Mouse (Mus musculus) thymus, adult 2 months (tissue): ENCODE measurements around the gene Tmem258.

ENCODE experiments used
- CTCF ChIP-seq: fragments of 200-500 bp; IDR thresholded peaks from 2 replicates; pipeline ENCODE4 v1.5.1; 2012; ENCODE audit warnings: mild to moderate bottlenecking, control low read depth, low read length, moderate library complexity, borderline replicate concordance; ENCODE audit not compliant: control insufficient read depth, poor library complexity, insufficient read depth; ENCODE audit errors: extremely low read depth
- POLR2A ChIP-seq: fragments of 200-500 bp; IDR thresholded peaks from 2 replicates; pipeline ENCODE4 v1.6.1; 2012; ENCODE audit warnings: mild to moderate bottlenecking, low read length, control low read depth, moderate library complexity; ENCODE audit not compliant: control insufficient read depth, poor library complexity, insufficient read depth; ENCODE audit errors: extremely low read depth

DNA sequence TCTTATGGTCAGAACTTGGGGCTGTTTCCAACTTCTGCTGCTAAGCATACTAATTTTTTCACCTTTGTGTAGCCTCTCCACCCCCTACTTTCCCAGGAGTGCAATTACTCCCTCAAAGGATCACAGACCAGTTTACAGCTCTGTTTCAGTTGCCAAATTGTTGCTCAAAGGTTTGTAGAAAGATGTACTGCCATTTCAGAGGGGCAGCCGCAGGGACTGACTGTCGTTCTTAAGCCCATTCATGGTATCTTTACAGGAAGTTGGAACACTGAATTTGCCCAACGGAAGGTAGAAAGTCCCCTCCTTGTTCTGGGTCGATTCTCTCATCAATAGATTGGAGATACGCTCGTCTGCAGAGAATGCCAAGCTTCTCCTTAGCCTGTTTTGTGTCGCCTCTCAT lies 32.5 kb upstream of the Tmem258 start:
- TF ChIP-seq CTCF (no peak), POLR2A (no peak)
